Mouse (Mus musculus): ENCODE measurements around the gene Sptbn1. TPM values are rescaled to one million over a fixed set of nuclear protein-coding genes. Genes with fewer than 3 reads are reported as not detected.

Sptbn1 gene
- polyA plus RNA-seq, 1 experiment from 2014 or later = 95.8 TPM

DNA sequence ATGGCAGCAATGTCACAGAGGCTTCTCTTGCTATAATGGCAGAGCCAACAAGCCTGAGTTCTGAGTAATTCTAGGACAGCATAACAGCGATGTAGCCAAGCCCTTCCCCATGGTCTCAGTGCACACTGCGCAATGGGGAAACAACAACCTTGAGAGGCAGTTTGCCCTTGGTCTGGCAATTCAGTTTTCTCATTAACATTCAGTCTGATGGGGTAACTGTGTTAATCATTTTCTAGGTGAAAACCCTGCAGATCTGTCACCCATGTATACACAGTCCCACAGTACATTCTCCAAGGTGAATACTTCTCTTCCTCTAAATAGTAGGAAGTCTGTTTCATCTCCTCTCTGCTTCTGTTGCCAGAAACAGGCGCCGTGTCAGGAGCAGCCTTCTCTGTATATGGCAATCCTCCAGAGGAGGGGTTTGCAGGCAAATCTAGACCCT is 37.6 kb downstream of the Sptbn1 start:
- peaks cover 23% of the 10 kb centered on the region for H3K4me1 ChIP-seq
- H3K27me3 ChIP-seq = no peaks in the 10 kb centered on the region
- peaks cover 2% of the 10 kb centered on the region; the same call in 1 of the 2 replicates for H3K36me3 ChIP-seq
- 86% methylated on average over 4 of the region's 4 CpGs for WGBS
- no peaks in the 10 kb centered on the region for H3K9me3 ChIP-seq
- H3K4me3 ChIP-seq = no peak overlapping the region
- H3K4me2 ChIP-seq (replicated peaks) = no peak overlapping the region
- H3K9ac ChIP-seq = no peak overlapping the region
- ATAC-seq (ENCODE audit: low FRiP score, low read depth) = no peak
- H3K27ac ChIP-seq = no peak overlapping the region

DNA sequence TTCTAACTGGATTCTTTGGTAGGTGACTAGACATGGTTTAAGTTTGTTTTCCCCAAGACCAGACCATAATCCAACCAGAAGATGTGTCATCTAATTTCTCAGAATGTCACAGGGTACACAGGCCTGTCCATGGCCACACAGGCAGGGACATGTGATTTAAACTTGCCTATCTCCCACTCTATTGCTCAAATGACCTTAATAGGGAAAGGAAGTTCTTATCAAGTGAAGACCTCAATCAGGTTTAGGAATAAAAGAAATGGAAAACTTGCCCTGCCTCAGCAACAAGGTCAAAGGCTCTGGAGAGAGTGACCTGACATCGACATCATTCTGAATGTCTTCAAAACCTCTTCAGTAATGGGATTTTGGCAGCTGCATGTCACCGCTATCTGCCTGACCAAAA is 41.2 kb downstream of the Sptbn1 start:
- Histone ChIP-seq H3K9ac (no peak overlapping the region), H3K27me3 (no peaks in the 10 kb centered on the region), H3K4me1 (peaks cover 15% of the 10 kb centered on the region), H3K9me3 (no peaks in the 10 kb centered on the region), H3K4me2 (replicated peaks) (no peak overlapping the region), H3K4me3 (no peak overlapping the region), H3K27ac (no peak overlapping the region), H3K36me3 (no peaks in the 10 kb centered on the region)
- no peak for ATAC-seq (ENCODE audit: low FRiP score, low read depth)
- WGBS = 90% methylated on average over 2 of the region's 2 CpGs

DNA sequence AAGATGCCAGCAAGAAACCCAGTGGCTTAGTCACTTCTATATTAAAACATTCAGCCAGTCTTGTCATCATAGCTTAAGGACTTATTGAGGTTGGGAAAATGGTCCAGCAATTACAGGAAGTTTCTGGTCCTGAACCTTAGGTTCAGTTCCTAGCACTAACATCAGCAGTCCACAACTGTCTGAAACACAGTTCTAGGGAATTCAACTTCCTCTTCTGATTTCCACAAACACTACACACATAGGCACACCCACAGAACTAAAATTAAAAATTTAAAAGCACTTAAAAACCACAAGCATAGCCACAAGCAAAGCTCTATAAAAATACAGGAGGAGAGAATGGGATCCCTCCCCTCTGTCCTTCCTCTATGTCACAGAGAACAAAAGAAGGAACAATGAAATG is 43.4 kb downstream of the Sptbn1 start:
- Histone ChIP-seq H3K4me2 (replicated peaks) (no peak overlapping the region), H3K27me3 (no peaks in the 10 kb centered on the region), H3K36me3 (peaks cover 3% of the 10 kb centered on the region), H3K9ac (no peak overlapping the region), H3K27ac (no peak overlapping the region), H3K9me3 (no peaks in the 10 kb centered on the region), H3K4me1 (peaks cover 13% of the 10 kb centered on the region), H3K4me3 (no peak overlapping the region)
- no peak for ATAC-seq (ENCODE audit: low FRiP score, low read depth)

DNA sequence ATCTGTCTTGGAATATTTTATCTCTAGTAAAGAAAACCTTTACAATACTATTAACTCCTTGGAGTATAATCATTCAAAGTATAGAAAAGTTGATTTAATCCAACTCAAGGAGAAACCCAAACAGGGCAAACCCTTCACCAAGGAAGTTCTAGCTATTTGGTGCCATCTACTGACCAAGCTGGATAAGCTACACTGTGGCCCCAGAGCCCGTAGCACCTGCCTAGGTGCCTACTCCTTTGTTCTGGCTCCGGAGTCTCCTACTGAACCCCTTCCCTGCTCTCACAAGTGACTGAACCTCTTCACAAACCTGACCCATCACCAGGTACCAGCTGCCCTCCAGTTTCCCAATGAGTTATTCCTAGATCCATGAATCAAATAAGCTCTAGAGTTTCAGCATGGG is 45.3 kb downstream of the Sptbn1 start:
- H3K36me3 ChIP-seq = peaks cover 14% of the 10 kb centered on the region
- H3K4me1 ChIP-seq = peaks cover 13% of the 10 kb centered on the region
- no peak overlapping the region for H3K27ac ChIP-seq
- no peaks in the 10 kb centered on the region for H3K27me3 ChIP-seq
- no peak overlapping the region for H3K4me2 ChIP-seq (replicated peaks)
- no peaks in the 10 kb centered on the region for H3K9me3 ChIP-seq
- ATAC-seq (ENCODE audit: low FRiP score, low read depth) = no peak
- 49% methylated on average over 2 of the region's 2 CpGs for WGBS
- H3K9ac ChIP-seq = no peak overlapping the region
- no peak overlapping the region for H3K4me3 ChIP-seq

DNA sequence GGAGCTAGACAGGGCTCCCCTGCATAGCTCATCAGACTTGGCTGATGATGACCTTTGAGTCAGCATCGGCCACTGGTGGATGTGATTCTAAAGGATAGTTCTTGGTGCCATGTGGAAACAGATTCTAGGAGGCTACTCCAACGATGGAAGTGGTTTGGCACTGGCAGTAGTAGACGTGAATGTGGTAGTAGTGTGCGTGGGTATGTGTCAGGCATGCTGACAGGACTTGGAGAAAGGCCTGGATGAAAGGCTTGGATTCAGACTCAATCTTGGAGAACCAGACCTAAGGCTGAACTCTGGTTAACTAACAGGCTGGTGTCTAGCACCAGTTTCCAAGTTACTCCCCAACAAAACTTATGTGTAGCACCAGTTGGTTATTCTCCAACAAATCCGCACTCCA is 46.9 kb downstream of the Sptbn1 start:
- Histone ChIP-seq H3K36me3 (peaks cover 21% of the 10 kb centered on the region), H3K27ac (no peak overlapping the region), H3K27me3 (no peaks in the 10 kb centered on the region), H3K9me3 (no peaks in the 10 kb centered on the region), H3K9ac (no peak overlapping the region), H3K4me2 (replicated peaks) (no peak overlapping the region), H3K4me3 (no peak overlapping the region), H3K4me1 (peaks cover 13% of the 10 kb centered on the region)
- WGBS = 74% methylated on average over 5 of the region's 5 CpGs
- no peak for ATAC-seq (ENCODE audit: low FRiP score, low read depth)

DNA sequence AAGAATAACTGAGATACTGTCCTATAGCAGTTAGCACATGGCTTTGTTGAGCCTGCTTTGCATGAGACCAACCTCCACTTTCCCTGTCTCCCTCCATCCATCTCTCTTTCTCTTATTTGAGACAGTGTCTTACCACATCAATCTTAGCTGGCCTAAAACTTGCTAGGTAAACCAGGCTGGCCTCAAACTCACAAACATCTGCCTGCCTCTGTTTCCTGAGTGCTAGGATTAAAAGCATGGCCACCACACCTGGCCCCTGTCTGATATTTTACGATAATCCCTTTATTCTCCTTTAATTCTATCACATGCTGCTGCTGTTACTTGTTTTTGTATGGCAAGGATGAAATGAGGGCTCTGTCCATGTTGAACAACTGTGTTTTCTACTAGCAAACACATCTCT is 49.6 kb downstream of the Sptbn1 start:
- Histone ChIP-seq H3K27me3 (no peaks in the 10 kb centered on the region), H3K9ac (no peak overlapping the region), H3K4me3 (no peak overlapping the region), H3K36me3 (peaks cover 29% of the 10 kb centered on the region), H3K9me3 (no peaks in the 10 kb centered on the region), H3K27ac (no peak overlapping the region), H3K4me1 (peaks cover 13% of the 10 kb centered on the region), H3K4me2 (replicated peaks) (no peak overlapping the region)
- WGBS = 87% methylated on average over 1 of the region's 1 CpGs
- ATAC-seq (ENCODE audit: low FRiP score, low read depth) = no peak

- H3K27ac ChIP-seq = no peak overlapping the region
- no peak overlapping the region for H3K4me2 ChIP-seq (replicated peaks)
- no peaks in the 10 kb centered on the region for H3K9me3 ChIP-seq
- peaks cover 18% of the 10 kb centered on the region for H3K4me1 ChIP-seq
- ATAC-seq (ENCODE audit: low FRiP score, low read depth) = no peak
- WGBS = 43% methylated on average over 1 of the region's 1 CpGs
- H3K9ac ChIP-seq = no peak overlapping the region
- H3K36me3 ChIP-seq = peaks cover 29% of the 10 kb centered on the region
- no peaks in the 10 kb centered on the region for H3K27me3 ChIP-seq
- no peak overlapping the region for H3K4me3 ChIP-seq
Observed at GRCm38 (mm10) chr11:30217496-30217895, 50.5 kb downstream of the Sptbn1 start.

DNA sequence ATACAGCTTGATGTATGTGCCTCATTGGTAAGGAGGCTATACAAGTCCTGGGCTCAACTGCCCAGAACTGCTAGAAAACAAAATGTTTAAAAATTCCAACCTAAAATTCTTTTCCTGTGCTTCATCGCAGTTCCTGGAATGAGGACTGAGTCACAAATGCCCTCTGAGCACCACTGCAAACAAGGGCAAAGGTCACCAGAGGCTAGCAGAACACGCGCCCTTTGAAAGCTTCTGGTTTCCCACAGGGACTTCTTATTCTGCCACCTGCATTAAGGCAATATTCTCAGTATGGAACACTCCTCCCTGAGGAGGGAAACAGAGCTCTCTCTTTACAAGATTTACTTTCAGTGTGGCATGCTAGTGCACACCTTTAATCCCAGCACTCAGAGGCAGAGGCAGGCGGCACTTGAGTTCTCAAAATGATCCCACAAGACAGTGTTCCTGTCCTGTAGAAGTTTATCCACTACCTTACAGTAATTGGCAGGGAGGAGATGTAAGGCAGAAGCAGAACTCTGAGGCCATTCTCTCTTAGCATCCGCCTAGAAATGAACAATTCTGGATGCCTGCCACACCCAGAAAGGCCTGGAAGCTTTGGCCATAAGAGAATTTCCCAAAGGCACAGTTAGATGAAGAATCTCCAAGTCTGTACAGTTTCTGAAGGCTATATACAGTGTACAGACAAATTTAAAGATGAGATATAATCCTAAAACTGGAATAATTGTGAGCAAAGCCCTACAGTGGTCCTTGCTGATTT is 56.1 kb downstream of the Sptbn1 start:
- 40% methylated on average over 5 of the region's 5 CpGs for WGBS
- no peaks in the 10 kb centered on the region for H3K9me3 ChIP-seq
- H3K27me3 ChIP-seq = no peaks in the 10 kb centered on the region
- H3K27ac ChIP-seq = 0 out of 2 replicates have a peak overlapping the region, but pooled peaks have one; percentile 23
- no peak overlapping the region for H3K4me2 ChIP-seq (replicated peaks)
- no peak overlapping the region for H3K9ac ChIP-seq
- H3K4me1 ChIP-seq = peaks cover 45% of the 10 kb centered on the region
- H3K4me3 ChIP-seq = no peak overlapping the region
- ATAC-seq (ENCODE audit: low FRiP score, low read depth) = no peak
- H3K36me3 ChIP-seq = peaks cover 11% of the 10 kb centered on the region

GRCm38 (mm10) chr11:30211141-30211540 is 56.8 kb downstream of the Sptbn1 start:
- peaks cover 45% of the 10 kb centered on the region for H3K4me1 ChIP-seq
- no peak for ATAC-seq (ENCODE audit: low FRiP score, low read depth)
- H3K9ac ChIP-seq = no peak overlapping the region
- H3K27ac ChIP-seq = no peak overlapping the region
- H3K4me3 ChIP-seq = no peak overlapping the region
- H3K4me2 ChIP-seq (replicated peaks) = no peak overlapping the region
- H3K9me3 ChIP-seq = no peaks in the 10 kb centered on the region
- WGBS = 45% methylated on average over 3 of the region's 3 CpGs
- no peaks in the 10 kb centered on the region for H3K27me3 ChIP-seq
- H3K36me3 ChIP-seq = peaks cover 8% of the 10 kb centered on the region

GRCm38 (mm10) chr11:30210100-30210811 is 57.7 kb downstream of the Sptbn1 start:
- Histone ChIP-seq H3K27ac (peak overlapping the region; percentile 28; the same call in 1 of the 2 replicates), H3K36me3 (peaks cover 8% of the 10 kb centered on the region), H3K4me3 (no peak overlapping the region), H3K4me2 (replicated peaks) (no peak overlapping the region), H3K9me3 (no peaks in the 10 kb centered on the region), H3K9ac (no peak overlapping the region), H3K4me1 (peaks cover 45% of the 10 kb centered on the region), H3K27me3 (no peaks in the 10 kb centered on the region)
- ATAC-seq (ENCODE audit: low FRiP score, low read depth) = no peak
- WGBS = 75% methylated on average over 6 of the region's 6 CpGs

DNA sequence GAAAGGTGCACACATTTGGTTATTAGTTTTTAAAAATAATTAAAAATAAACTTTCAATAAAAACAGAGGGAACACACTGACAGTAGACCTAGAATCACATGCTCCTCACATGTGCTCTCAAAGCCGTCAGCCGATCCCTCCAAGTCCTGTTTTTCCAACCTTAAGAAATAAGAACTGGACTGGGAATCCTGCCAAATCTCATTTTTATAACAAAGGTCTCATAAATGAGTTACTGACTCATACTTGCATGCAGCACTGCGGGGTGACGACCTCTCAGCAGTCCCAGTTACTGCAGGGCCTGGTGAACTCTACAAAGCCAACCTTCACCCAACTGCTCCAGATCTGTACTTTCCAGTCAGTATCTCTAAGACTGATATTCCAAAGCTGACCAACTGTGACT is 58.5 kb downstream of the Sptbn1 start:
- H3K9me3 ChIP-seq = no peaks in the 10 kb centered on the region
- H3K4me3 ChIP-seq = no peak overlapping the region
- H3K4me2 ChIP-seq (replicated peaks) = no peak overlapping the region
- ATAC-seq (ENCODE audit: low FRiP score, low read depth) = peak; percentile 82
- peaks cover 50% of the 10 kb centered on the region for H3K4me1 ChIP-seq
- WGBS = 20% methylated on average over 4 of the region's 4 CpGs
- 0 out of 2 replicates have a peak, but pooled peaks cover 3% of the 10 kb centered on the region for H3K36me3 ChIP-seq
- no peak overlapping the region for H3K27ac ChIP-seq
- H3K9ac ChIP-seq = no peak overlapping the region
- no peaks in the 10 kb centered on the region for H3K27me3 ChIP-seq

GRCm38 (mm10) chr11:30204398-30204797 is 63.6 kb downstream of the Sptbn1 start:
- no peak overlapping the region for H3K27ac ChIP-seq
- H3K4me2 ChIP-seq (replicated peaks) = no peak overlapping the region
- no peaks in the 10 kb centered on the region for H3K27me3 ChIP-seq
- ATAC-seq (ENCODE audit: low FRiP score, low read depth) = no peak
- peaks cover 10% of the 10 kb centered on the region for H3K36me3 ChIP-seq
- H3K9me3 ChIP-seq = no peaks in the 10 kb centered on the region; the same call in 1 of the 2 replicates
- H3K4me3 ChIP-seq = no peak overlapping the region
- no peak overlapping the region for H3K9ac ChIP-seq
- H3K4me1 ChIP-seq = peaks cover 18% of the 10 kb centered on the region

Data from limb, embryonic 13.5 days (tissue).